Mouse (Mus musculus): ENCODE data around the gene Cyth3.
A peak's percentile ranks its signal among the peaks of the same experiment; 100 is the strongest.

The Cyth3 gene

DNA sequence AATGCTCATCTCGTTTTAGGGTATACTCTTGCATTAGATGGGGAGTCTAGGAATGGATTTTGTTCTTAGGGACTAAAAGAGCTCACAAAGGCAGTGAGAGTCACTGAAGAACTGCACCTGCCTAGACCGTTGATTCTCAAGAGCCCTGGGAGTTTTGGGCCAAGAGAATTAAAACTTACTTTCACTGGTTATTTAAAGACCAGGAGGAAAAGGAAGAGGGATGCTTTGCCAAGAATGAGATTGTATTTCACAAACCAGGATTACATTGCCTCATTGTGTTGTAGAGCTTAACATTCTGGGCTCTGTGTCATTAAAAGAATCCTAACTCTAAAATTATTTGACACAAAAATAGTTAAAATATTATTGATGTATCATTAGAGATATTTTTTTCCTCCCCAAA is 43.3 kb downstream of the Cyth3 start:
- DNase-seq (ENCODE audit: low read depth, low spot score), result no peak

DNA sequence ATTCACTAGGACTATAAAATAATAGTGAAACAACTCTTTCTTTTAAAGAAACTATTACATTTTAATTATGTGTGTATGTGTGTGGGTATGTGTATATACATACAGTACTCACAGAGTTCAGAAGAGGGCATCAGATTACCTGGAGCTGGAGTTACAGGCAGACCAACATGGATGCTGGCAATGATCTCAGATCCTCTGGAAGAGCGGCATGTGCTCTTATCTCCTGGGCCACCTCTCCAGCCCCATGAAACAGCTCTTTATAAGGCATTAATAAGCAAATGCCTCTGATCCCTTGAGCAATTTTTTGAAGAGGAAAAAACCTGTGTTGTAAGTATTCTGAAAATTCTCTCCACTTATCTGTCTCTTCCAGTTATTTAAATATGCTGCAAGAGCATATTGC is 43.8 kb downstream of the Cyth3 start:
- no peak for DNase-seq (ENCODE audit: low read depth, low spot score)

DNA sequence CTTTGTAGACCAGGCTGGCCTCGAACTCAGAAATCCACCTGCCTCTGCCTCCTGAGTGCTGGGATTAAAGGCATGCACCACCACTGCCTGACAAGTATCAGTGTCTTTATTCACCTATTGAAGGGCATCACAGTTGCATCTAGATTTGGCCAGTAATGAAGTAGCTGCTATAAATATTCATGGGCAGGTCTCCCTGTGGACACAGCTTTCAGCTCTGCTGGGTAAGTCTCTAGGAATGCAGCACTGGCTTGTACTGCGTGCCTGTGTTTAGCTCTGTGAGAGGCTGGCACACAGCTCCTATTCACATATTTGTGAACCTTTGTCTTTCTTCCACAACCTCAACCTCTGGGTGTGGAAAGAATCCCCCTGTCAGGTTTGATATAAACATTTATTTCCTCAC is 46.6 kb downstream of the Cyth3 start:
- no peak for DNase-seq (ENCODE audit: low read depth, low spot score)

- no peak for DNase-seq (ENCODE audit: low read depth, low spot score)
These were observed 47.1 kb downstream of the Cyth3 start for GRCm38 (mm10) chr5:143669393-143669792.

DNA sequence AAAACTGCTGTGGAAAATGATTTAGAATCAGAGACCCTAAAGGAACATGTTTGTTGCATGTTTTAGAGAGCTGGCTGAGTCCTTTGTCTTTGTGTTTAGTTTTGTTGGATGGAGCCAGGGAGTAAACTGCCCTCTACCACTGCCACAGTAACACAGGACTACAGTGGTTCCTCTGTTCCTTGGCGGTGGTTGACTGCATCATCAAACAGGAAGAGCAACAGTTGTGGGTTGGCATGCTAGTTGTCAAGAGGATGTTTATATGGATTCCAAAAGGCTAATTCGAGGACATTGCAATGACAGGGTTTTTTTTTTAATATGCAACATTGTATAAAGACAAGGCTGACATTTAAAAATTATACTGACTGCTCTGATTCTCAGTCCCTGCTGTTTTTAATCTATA is 47.6 kb downstream of the Cyth3 start:
- DNase-seq (ENCODE audit: low read depth, low spot score), result no peak

DNA sequence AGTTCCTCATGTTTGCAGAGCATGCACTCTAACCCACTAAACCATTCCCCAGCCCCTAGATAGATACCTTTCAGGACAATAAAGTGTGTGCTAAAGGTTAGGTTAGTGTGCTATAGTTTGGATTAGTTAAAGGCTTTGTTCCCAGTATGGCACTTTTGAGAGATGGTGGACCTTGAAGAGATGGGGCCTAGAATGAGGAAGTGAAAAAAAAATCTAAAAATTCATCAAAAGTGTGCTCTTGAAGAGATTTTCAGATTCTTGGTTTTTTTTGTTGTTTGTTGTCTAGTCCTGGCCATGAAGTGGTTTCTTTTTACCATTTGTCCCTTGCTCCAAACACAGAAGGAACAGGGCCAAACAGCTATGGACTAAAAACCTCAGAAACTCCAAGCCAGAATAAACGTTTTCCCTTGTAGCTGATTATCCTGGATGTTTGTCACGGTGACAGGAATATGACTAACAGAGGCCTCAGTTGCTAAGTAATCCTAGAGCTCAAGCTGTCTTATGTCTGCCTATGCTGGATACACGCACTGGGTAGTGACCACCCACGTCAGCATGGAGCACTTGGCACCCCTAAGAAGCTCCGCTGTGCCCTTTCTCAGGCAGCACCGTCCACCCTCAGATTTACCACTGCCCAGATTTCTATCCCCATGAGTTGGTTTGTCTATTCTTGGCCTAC is 48.6 kb downstream of the Cyth3 start:
- DNase-seq (ENCODE audit: low read depth, low spot score), result no peak

DNA sequence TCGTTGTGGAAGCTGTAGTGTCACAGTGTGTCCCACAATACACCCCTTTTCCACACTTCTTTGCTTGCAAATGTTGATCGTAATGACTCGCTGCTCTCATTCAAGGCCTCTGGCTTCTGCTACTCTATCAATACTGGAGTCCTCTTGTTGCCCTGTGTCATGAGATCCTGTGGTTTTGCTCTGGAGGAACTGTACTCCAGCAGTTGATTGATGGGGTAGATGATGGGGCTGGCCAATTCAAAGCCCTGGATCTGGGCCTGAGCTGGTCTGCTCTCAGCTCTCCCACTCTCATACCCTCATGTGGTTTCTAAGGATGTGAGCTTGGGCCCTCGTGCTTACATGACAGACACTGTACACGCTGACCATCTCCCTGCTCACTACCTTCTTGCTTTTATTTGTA is 52.3 kb downstream of the Cyth3 start:
- DNase-seq (ENCODE audit: low read depth, low spot score), result no peak

GRCm38 (mm10) chr5:143676218-143676985 is 54.2 kb downstream of the Cyth3 start:
- DNase-seq (ENCODE audit: low read depth, low spot score), result no peak

DNA sequence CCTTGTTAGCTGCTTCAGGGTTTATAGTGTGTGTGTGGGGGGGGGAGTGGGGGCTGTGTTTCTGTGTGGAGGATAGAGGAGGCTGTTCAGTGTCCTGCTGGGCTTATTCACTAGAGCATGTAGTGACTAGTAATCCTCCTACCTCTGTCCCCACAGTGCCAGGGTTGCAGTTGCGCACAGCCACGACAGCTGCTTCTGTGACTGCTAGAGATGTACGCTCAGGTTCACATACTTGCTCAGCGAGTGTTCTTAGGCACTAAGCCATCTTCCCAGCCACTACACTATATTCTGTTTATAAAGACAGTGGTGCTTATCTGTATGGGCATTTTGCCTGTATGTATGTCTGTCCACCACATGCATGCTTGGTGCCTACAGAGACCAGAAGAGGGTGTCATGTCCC is 55.1 kb downstream of the Cyth3 start:
- no peak for DNase-seq (ENCODE audit: low read depth, low spot score)

DNA sequence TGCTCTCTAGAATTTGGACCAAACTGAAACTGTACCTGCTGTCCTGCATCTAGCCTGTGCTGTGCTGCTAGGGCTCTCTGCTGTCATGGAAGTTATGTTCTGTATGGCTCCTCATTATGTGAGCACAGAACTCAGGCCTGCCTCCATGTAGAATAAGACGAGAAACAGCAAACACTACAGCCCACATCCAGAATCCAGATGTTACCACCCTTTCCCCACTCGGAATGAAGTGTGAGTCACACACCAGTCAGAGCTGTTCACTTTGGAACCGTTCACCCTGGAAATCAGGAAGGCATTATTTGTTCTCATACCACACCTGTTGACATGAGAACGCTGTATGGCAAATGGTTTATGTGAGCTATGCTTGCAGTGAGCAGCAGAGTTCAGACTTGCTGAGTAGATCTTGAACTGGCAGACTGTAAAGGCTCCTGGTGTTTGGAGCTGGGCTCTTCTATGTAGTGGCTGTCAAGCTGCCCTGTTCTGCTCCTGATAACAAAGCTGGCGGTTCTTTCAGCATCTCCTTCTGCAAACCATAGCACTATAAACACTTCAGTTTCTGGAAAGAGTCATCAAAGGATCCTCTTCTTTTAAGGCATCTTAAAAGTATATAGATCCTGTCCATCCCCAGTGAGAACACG is 56.5 kb downstream of the Cyth3 start:
- DNase-seq (ENCODE audit: low read depth, low spot score), result no peak

DNA sequence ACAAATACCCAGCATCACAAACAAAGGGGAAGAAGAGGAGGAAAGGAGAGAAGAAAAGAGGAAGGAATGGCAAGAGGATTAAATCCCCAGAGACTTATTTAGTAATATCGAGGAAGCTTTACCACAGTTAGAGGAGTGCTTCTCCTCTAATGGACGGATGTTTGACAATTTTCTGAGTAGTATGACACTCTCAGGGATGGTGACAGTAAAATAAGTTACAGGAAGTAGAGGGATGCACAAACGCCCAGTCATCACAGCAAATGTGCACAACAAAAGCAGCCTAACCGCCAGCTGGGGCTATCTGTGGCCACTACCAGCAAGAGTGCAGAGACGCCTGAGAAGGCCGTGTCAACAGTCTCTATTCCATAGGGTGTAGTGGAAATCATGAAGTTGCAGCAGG is 57.4 kb downstream of the Cyth3 start:
- no peak for DNase-seq (ENCODE audit: low read depth, low spot score)

GRCm38 (mm10) chr5:143683696-143684095 is 61.4 kb downstream of the Cyth3 start:
- no peak for DNase-seq (ENCODE audit: low read depth, low spot score)

DNA sequence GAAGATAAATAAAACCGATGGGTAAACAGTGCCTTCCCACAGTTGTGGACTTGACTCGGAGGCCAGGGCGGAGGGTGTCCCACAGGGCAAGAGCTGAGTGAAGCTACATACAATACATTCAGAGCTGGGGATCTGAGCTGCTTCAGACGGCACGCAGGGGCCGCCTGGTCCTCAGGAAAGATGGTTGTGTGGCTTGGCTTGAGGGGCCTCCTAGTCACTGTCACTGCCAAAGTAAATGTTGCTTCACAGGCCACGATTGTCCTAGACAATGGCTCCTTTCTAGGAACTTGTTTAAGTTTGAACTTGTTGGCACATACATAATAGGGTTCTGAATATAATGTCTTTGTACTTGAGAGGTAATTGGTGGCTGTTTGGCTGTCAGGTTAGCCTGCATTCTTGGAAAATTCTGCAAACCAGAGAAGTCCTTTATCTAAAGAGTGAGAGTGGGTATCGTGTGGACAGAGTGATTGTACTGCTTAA is 62.7 kb downstream of the Cyth3 start:
- no peak for DNase-seq (ENCODE audit: low read depth, low spot score)

- DNase-seq (ENCODE audit: low read depth, low spot score), result no peak
These were observed 64.2 kb downstream of the Cyth3 start for GRCm38 (mm10) chr5:143686456-143686855.

DNA sequence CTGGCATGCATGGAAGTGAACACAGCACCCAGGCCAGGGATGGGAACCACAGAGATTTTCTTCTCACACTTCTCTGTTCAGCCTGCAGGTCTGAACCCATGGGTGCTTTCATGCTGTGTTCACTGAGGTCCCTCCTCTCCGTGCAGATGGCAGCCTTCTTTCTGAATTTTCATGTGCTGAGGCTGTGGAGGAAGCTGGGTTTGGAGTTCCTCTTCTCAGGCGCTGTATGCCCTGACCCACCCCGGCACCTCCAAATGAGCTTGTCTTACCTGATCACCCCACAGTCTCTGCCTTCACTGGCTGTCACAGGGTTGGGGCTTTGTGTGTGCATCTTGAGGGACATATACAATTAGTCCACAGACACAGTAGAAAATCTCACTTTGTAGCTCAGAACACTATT is 65.3 kb downstream of the Cyth3 start:
- no peak for DNase-seq (ENCODE audit: low read depth, low spot score)

DNA sequence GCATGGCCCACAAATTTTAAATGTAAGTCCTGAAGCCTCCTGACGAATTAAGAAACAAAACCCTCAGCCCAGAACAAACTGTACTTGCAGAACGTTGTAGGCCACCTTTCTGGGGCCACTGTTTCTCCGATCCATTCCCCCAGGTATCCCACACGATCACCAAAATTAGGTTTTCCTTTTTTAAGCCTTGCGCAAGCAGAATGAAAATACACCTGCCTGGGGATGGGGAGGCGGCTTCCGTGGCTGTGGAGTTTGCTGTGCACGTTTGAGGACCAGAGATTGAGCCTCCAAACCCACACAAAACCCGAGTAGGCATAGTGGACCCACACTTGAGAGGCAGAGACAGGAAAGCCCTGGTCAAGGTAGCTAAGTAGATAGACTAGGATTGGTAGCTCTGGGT is 68.1 kb downstream of the Cyth3 start:
- no peak for DNase-seq (ENCODE audit: low read depth, low spot score)

DNA sequence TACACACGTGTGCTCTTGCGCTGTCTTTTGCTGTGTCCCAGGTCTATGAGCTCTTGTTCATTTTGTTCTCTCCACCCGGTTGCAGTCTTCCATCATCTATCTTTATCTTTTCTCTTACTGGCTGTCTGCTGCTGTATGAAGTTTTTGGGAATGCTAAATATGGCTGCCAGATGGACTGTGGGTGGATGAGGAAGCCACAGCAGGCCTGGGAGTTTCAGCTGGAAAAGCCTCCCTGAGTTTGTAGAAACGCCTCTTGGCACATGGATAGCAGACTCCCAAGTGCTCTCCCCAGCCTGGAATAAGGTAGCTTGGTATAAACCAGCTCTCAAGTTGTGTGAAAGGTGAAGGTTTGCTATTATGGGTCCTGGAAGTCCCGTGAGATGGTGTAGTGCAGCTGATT is 68.7 kb downstream of the Cyth3 start:
- no peak for DNase-seq (ENCODE audit: low read depth, low spot score)

GRCm38 (mm10) chr5:143696323-143696722 is 74.1 kb downstream of the Cyth3 start:
- DNase-seq (ENCODE audit: low read depth, low spot score), result peak; percentile 55

GRCm38 (mm10) chr5:143698454-143698853 is 76.2 kb downstream of the Cyth3 start:
- DNase-seq (ENCODE audit: low read depth, low spot score), result no peak

DNA sequence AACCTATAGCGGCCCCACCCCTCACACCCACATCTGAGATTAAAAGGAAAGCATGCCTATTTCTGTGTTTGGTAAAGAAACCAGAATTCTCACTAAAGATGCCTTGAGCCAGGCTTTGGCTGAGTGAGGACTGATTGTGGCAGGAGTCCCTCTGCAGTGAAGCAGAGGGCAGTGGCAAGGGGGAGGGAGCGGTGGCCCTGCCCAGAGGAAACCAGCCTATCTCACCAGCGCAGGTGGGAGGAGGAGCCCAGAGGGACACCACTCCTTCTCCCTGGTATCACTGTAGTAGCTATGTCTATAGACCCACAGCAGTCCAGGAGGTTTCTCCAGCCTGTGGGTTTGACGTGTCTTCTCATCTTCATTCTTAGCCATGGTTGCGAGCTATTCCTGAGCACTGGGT is 78.0 kb downstream of the Cyth3 start:
- no peak for DNase-seq (ENCODE audit: low read depth, low spot score)

DNA sequence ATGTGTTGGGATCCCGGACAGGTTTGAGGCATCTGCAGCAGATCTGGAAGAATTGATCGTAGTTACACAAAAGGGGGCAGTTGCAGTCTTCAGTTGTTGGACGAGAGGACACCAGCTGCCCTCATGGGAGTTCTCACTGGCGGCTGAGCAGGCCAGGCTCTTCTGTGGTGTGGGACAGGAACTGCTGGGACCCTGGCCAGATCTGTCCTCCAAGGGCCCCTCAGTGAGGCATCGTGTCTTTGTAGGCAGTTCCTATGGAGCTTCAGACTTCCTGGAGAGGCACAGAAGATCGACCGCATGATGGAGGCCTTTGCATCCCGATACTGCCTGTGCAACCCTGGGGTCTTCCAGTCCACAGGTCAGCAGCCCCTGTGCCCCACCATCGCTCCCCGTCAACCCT is 78.8 kb downstream of the Cyth3 start:
- no peak for DNase-seq (ENCODE audit: low read depth, low spot score)

GRCm38 (mm10) chr5:143704875-143705658 is 82.8 kb downstream of the Cyth3 start:
- DNase-seq (ENCODE audit: low read depth, low spot score), result no peak

Data from R1 (cell line).